Mouse (Mus musculus): ENCODE results near the gene Ctf2.

The Ctf2 gene

GRCm38 (mm10) chr7:127759716-127760115, 27.8 kb upstream of the Ctf2 start:
- no peak for DNase-seq

- no peak for DNase-seq
These were observed 21.8 kb upstream of the Ctf2 start for GRCm38 (mm10) chr7:127753741-127754140.

GRCm38 (mm10) chr7:127753158-127753557, 21.2 kb upstream of the Ctf2 start:
- DNase-seq: no peak

GRCm38 (mm10) chr7:127752069-127752468, 20.1 kb upstream of the Ctf2 start:
- no peak for DNase-seq

GRCm38 (mm10) chr7:127751619-127752018, 19.7 kb upstream of the Ctf2 start:
- no peak for DNase-seq

GRCm38 (mm10) chr7:127750131-127751127, 18.5 kb upstream of the Ctf2 start:
- peak; percentile 81 for DNase-seq

- no peak for DNase-seq
These were observed 16.2 kb upstream of the Ctf2 start for GRCm38 (mm10) chr7:127748235-127748560.

GRCm38 (mm10) chr7:127747559-127748234, 15.7 kb upstream of the Ctf2 start:
- no peak for DNase-seq

- peak; percentile 61 for DNase-seq
These were observed 14.8 kb upstream of the Ctf2 start for GRCm38 (mm10) chr7:127746494-127747491.

- DNase-seq: peak; percentile 100
These were observed 13.9 kb upstream of the Ctf2 start for GRCm38 (mm10) chr7:127745652-127746493.

- peak; percentile 99 for DNase-seq
These were observed 13.3 kb upstream of the Ctf2 start for GRCm38 (mm10) chr7:127745251-127745651.

GRCm38 (mm10) chr7:127744366-127745045, 12.5 kb upstream of the Ctf2 start, which contains the start of gene Fbxl19:
Gene Fbxl19, plus strand, starts transcription at chr7:127744543.
- peak; percentile 86 for DNase-seq

GRCm38 (mm10) chr7:127730170-127730569, 1.8 kb downstream of the Ctf2 start:
- no peak for DNase-seq

GRCm38 (mm10) chr7:127727898-127728297, 4.1 kb downstream of the Ctf2 start:
- DNase-seq: no peak

- no peak for DNase-seq
These were observed 6.0 kb downstream of the Ctf2 start for GRCm38 (mm10) chr7:127725924-127726323.

- DNase-seq: no peak
These were observed 6.5 kb downstream of the Ctf2 start for GRCm38 (mm10) chr7:127725490-127725889.

GRCm38 (mm10) chr7:127719258-127719657, 12.7 kb downstream of the Ctf2 start:
- DNase-seq: no peak

- no peak for DNase-seq
These were observed 13.6 kb downstream of the Ctf2 start for GRCm38 (mm10) chr7:127718339-127718738.

GRCm38 (mm10) chr7:127716992-127717391, 15.0 kb downstream of the Ctf2 start:
- DNase-seq: peak; percentile 72

GRCm38 (mm10) chr7:127714816-127715215, 17.1 kb downstream of the Ctf2 start:
- no peak for DNase-seq

All from retina, postnatal 1 day (tissue).